Mouse (Mus musculus) kidney, adult 18-20 months (tissue): ENCODE data around the gene Rasal2.

Experiments used
- DNase-seq: peaks from one replicate; pipeline ENCODE4 v3.0.0; 2021

Gene Rasal2

GRCm38 (mm10) chr1:157439101-157439500, 26.7 kb upstream of the Rasal2 start:
- DNase-seq, result no peak

GRCm38 (mm10) chr1:157438290-157438689, 25.9 kb upstream of the Rasal2 start:
- DNase-seq, result no peak

- no peak for DNase-seq
Observed at GRCm38 (mm10) chr1:157435926-157436325, 23.5 kb upstream of the Rasal2 start.

- no peak for DNase-seq
Observed at GRCm38 (mm10) chr1:157434404-157434803, 22.0 kb upstream of the Rasal2 start.

- DNase-seq, result no peak
Observed at GRCm38 (mm10) chr1:157433316-157433715, 20.9 kb upstream of the Rasal2 start.

DNA sequence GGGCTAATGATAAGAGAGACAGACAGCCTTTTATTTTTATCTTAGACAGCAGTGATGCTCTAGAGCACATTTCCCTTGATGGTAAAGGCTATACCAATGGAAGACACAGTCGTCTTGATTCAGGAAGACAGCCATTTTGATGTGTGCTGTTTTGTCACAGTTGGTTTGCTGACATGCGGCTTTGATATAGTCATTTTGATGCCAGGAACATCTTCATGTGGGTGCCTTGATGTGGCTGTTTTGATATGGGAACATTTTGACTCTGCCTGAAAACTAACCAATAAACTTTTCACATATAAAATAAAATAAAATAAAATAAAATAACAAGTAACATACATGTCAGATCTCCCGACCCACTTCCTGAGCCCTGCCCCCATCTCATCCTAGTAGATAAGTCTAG, 16.0 kb upstream of the Rasal2 start:
- no peak for DNase-seq

- no peak for DNase-seq
Observed at GRCm38 (mm10) chr1:157427604-157428003, 15.2 kb upstream of the Rasal2 start.

GRCm38 (mm10) chr1:157426933-157427332, 14.5 kb upstream of the Rasal2 start:
- no peak for DNase-seq

- no peak for DNase-seq
Observed at GRCm38 (mm10) chr1:157425741-157426427, 13.5 kb upstream of the Rasal2 start.

DNA sequence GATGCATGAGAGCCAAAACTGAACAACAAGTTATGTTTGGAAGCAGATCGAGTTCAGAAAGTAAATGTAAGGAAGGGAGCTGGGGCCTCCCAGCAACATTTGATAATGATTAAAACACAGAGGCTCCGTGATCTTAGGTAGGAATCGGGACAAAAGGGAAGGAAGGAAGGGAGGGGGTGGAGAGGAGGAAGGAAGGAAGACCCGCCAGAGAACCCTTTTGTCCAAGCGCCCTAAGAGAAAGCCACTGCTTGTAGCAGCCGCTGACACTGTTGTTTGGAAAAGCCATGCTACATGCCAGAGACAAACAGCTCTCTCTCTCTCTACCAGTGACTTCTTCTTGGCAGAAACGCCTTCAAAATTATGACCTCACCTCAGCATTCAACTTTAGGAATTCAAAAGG, 5.5 kb upstream of the Rasal2 start:
- no peak for DNase-seq

DNA sequence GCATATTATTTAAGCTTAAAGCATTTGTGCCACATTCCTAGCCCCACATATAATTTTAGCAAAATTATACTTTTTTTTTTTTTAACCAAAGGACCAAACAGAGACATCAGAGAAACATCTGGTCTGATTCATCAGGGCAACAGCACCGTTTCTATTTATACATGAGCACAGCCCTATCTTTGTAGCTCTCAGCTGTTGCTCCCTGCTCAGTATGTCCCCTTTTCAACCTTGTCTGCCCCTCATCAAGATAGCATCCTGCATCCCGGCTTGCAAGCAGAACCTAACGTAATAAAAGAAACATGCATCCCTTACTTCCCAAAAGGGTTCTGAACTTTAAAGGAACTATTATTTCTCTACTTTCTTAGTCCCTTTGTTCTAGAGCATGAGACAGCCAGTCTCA, 5.0 kb upstream of the Rasal2 start:
- DNase-seq, result no peak

DNA sequence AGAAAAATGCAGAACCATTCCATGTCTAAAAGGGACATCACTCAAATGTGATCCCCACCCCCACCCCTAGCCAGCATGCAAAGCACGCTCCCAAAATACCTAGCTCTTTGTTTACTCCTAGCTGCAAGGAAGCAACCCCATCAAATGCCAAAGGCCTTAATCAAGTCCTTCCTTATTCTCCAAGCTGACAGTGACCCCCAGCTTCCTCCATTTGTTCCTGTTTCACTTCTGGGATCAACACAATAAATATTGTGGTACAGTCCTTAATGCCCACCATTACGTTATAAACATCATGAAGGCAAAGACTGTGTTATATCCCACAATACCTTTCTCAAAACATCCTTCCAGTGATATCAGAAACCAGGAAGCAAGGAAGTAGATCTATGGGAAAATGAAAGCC, 4.2 kb upstream of the Rasal2 start:
- DNase-seq, result no peak

DNA sequence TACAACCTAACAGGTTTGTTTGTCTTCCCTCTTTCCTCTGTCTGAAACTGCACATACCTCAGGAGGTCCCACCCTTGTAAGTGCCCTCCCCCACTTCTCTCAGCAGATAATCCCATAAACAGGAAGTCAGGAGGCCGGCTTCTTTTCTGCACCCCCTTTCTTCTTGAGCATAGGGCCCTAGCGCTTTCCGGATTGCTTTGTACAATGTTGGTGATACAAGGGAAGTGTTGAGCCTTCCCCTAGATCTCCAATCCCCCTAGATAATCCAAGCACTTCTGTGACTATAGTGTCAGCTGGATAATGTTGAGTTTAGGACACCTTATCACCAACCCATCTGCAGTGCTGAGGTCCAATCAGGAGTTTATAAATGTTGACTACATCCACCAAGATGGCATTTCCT, 3.4 kb upstream of the Rasal2 start:
- DNase-seq, result no peak

GRCm38 (mm10) chr1:157411711-157412380, 549 bp downstream of the Rasal2 start:
- DNase-seq, result peak; percentile 81

GRCm38 (mm10) chr1:157411341-157411710, 1.1 kb downstream of the Rasal2 start:
- no peak for DNase-seq

DNA sequence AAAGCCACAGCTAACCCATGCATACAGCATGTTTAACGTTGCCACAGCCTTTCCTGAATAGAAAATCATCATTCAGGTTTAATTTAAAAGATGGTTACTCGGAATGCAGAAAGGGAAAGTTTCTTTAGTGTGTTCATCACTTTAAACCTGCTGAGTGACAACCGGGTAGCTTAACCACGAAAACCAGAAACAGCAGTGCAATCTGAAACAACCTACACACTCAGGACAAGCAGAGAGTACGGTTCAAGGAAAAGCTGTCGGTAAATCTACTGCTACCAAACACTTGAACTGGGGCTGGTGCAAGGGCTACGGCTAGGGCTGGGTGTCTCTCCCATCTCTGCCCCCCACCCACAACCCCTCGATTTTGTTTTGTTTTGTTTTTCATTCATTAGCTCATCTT, 1.5 kb downstream of the Rasal2 start:
- DNase-seq, result no peak

- no peak for DNase-seq
Observed at GRCm38 (mm10) chr1:157409648-157410047, 2.7 kb downstream of the Rasal2 start.

- DNase-seq, result no peak
Observed at GRCm38 (mm10) chr1:157388027-157388426, 24.4 kb downstream of the Rasal2 start.

DNA sequence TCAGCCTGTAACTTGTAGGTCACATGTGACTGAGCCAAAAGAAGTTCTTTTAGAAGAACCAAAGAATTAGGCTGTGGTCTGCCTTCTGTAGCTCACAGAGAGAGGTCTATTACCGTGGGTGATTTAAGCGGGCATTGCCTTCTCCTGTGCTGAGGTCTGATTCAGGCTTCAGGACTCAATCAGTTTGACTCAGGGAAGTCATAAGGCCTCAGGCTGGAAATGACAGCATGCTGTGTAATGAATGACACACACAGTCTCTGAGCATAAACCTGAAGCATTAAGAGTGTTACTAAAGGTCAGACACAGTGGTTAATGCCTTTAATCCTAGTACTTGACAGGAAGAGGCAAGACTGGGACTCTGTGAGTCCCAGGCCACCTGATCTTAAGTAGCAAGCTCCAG, 31.7 kb downstream of the Rasal2 start:
- no peak for DNase-seq

GRCm38 (mm10) chr1:157370397-157370796, 42.0 kb downstream of the Rasal2 start:
- no peak for DNase-seq

GRCm38 (mm10) chr1:157368316-157368715, 44.1 kb downstream of the Rasal2 start:
- no peak for DNase-seq

- no peak for DNase-seq
Observed at GRCm38 (mm10) chr1:157346661-157347060, 65.7 kb downstream of the Rasal2 start.

DNA sequence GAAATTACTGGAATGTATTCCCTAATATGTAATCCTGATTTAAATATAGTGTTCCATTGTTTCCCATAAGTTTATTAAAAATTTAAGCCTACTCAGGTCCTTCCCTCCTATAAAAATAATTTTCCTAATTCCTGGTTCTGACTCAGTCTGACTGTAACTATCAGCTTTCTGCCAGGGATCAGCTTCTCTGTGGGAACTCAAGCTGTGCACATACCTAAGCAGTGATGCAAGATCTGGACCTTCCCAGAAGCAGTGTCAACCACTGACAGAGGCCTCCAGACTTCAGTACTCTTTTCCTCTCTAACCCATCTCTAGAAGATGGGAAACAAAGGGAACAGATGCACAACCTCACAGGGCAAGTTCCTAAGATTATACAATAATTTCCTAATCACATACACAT, 68.9 kb downstream of the Rasal2 start:
- DNase-seq, result no peak

- DNase-seq, result no peak
Observed at GRCm38 (mm10) chr1:157334834-157335233, 77.6 kb downstream of the Rasal2 start.

DNA sequence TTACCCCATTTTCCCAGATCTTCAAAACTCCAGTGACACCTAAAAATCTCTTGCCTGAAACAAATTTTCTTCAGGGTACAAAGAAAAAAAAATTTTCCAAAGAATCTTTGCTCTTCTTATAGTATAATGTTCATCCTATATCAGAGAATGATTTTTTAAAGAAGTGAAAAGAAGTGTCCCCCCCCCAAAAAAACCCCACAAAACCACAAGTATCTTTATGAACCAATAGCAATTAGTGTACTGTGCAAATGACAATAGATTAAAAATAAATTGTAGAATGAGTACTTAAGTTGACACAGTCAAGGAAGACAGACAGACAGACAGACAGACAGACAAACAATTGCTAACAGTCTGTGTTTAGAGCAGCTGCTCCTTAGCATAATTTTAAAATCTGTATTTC, 84.3 kb downstream of the Rasal2 start:
- no peak for DNase-seq
